Mouse (Mus musculus): ENCODE results near the gene Lrrc57. TPM values are rescaled to one million over a fixed set of nuclear protein-coding genes. Genes with fewer than 3 reads are reported as not detected.

Lrrc57 gene
- polyA plus RNA-seq, 1 experiment, result 21.2 TPM

GRCm38 (mm10) chr2:120563235-120563990 lies 45.9 kb downstream of the Lrrc57 start, which contains the start of gene Zfp106:
TSS of gene Zfp106 (minus strand) at chr2:120563843.
- TF ChIP-seq POLR2A (IDR thresholded peaks at IDR 0.05; ENCODE audit: borderline replicate concordance, extremely low read depth, insufficient read depth, insufficient read length, poor library complexity, severe bottlenecking) (peak; percentile 85), CTCF (IDR thresholded peaks at IDR 0.05; ENCODE audit: borderline replicate concordance, extremely low read depth, insufficient read depth, insufficient read length) (no peak)

GRCm38 (mm10) chr2:120562859-120563234 lies 46.5 kb downstream of the Lrrc57 start:
- no peak for TF ChIP-seq POLR2A (IDR thresholded peaks at IDR 0.05; ENCODE audit: borderline replicate concordance, extremely low read depth, insufficient read depth, insufficient read length, poor library complexity, severe bottlenecking)
- no peak for TF ChIP-seq CTCF (IDR thresholded peaks at IDR 0.05; ENCODE audit: borderline replicate concordance, extremely low read depth, insufficient read depth, insufficient read length)
- DNase-seq (ENCODE audit: low read depth), result no peak

More at GRCm38 (mm10) chr2:120563235-120563990, 45.9 kb downstream of the Lrrc57 start, which contains the start of gene Zfp106:
- DNase-seq (ENCODE audit: low read depth), result peak; percentile 97

- DNase-seq (ENCODE audit: low read depth), result no peak
- TF ChIP-seq CTCF (IDR thresholded peaks at IDR 0.05; ENCODE audit: borderline replicate concordance, extremely low read depth, insufficient read depth, insufficient read length) (no peak), POLR2A (IDR thresholded peaks at IDR 0.05; ENCODE audit: borderline replicate concordance, extremely low read depth, insufficient read depth, insufficient read length, poor library complexity, severe bottlenecking) (no peak)
Observed at GRCm38 (mm10) chr2:120561524-120561923, 47.8 kb downstream of the Lrrc57 start.

GRCm38 (mm10) chr2:120558813-120559212 lies 50.5 kb downstream of the Lrrc57 start:
- no peak for DNase-seq (ENCODE audit: low read depth)
- TF ChIP-seq CTCF (IDR thresholded peaks at IDR 0.05; ENCODE audit: borderline replicate concordance, extremely low read depth, insufficient read depth, insufficient read length), result no peak
- TF ChIP-seq POLR2A (IDR thresholded peaks at IDR 0.05; ENCODE audit: borderline replicate concordance, extremely low read depth, insufficient read depth, insufficient read length, poor library complexity, severe bottlenecking), result no peak

DNA sequence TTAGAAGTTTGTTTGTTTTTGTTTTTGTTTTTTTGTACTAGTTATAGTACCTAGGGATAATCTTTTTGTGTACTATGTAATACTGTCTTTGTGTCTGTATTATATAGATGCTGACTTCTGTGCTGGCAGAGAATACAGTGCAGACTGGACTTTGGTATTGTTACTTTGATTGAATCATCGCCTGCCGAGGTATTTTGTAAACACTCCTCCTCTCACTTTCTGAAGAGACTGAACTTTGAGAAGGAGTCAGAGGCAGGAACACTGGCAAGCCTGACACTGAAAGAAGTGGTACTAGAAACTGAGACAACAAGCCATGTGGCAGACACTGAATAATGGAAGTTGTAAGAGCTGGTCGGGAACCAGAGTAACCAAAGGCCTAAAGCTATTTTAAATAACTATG lies 52.5 kb downstream of the Lrrc57 start:
- no peak for DNase-seq (ENCODE audit: low read depth)
- TF ChIP-seq POLR2A (IDR thresholded peaks at IDR 0.05; ENCODE audit: borderline replicate concordance, extremely low read depth, insufficient read depth, insufficient read length, poor library complexity, severe bottlenecking), result no peak
- TF ChIP-seq CTCF (IDR thresholded peaks at IDR 0.05; ENCODE audit: borderline replicate concordance, extremely low read depth, insufficient read depth, insufficient read length), result no peak

Other genes starting within 250 kb of the Lrrc57 start
- gene Ganc, start 205.6 kb downstream of the Lrrc57 start, polyA plus RNA-seq (2012; rRNA removed), result 6.8 and 6.9 TPM in 2 replicates
- 17.0 and 21.1 TPM in 2 replicates for gene Tmem87a, start 205.4 kb downstream of the Lrrc57 start, polyA plus RNA-seq (2012; rRNA removed)
- gene Capn3, start 153.5 kb downstream of the Lrrc57 start, polyA plus RNA-seq (2012; rRNA removed), result 1.2 and 1.3 TPM in 2 replicates
- 44.6 and 53.8 TPM in 2 replicates for gene Zfp106, start 45.7 kb downstream of the Lrrc57 start, polyA plus RNA-seq (2012; rRNA removed)
- gene Snap23, start 41.8 kb downstream of the Lrrc57 start, polyA plus RNA-seq (2012; rRNA removed), result 16.0 and 20.8 TPM in 2 replicates
- 17.1 and 19.0 TPM in 2 replicates for gene Haus2, start 137 bp downstream of the Lrrc57 start, polyA plus RNA-seq (2012; rRNA removed)
- gene Stard9, start 19.6 kb upstream of the Lrrc57 start, polyA plus RNA-seq (2012; rRNA removed), result 14.6 and 16.1 TPM in 2 replicates
- 32.9 and 37.8 TPM in 2 replicates for gene Cdan1, start 240.6 kb upstream of the Lrrc57 start, polyA plus RNA-seq (2012; rRNA removed)
- 18.7 and 25.1 TPM in 2 replicates for gene Ttbk2, start 241.1 kb upstream of the Lrrc57 start, polyA plus RNA-seq (2012; rRNA removed)